Mouse (Mus musculus): Measurements from ENCODE around the gene Napb. TPM values are rescaled to one million over a fixed set of nuclear protein-coding genes. Genes with fewer than 3 reads are reported as not detected.

Napb gene
- polyA plus RNA-seq, 1 experiment from 2014 or later: 7.5 TPM

DNA sequence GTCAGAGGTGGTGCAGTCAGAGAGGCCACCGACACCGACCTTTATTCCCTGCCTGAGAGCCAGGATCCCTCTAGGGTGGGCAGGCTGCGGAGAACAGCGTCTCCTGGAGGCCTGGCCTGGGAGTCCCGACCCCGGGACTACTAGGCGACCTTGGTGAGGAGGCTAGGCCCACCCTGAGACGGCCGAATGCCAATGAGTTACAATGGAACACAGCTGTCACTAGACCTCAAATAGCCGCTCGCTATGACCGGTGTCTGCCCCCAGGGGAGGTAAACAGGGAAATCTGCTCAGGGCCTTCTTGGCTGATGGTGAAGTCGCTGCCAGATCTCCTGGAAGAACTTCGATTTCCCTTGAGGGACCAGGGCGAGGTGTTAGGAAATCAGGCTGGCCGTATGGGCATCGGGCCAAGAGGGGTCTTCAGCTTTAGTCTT lies 50.8 kb downstream of the Napb start:
- 11% methylated on average over 17 of the region's 17 CpGs for WGBS
- Histone ChIP-seq H3K9me3 (replicated peaks) (no peaks in the 10 kb centered on the region), H3K36me3 (peaks cover 43% of the 10 kb centered on the region), H3K27me3 (ENCODE audit: low read depth, poor library complexity, severe bottlenecking) (no peaks in the 10 kb centered on the region), H3K4me1 (peaks cover 56% of the 10 kb centered on the region), H3K4me3 (peak overlapping the region; percentile 67), H3K27ac (replicated peaks) (peak overlapping the region; percentile 90)
- DNase-seq (ENCODE audit: low spot score): peak; percentile 74

DNA sequence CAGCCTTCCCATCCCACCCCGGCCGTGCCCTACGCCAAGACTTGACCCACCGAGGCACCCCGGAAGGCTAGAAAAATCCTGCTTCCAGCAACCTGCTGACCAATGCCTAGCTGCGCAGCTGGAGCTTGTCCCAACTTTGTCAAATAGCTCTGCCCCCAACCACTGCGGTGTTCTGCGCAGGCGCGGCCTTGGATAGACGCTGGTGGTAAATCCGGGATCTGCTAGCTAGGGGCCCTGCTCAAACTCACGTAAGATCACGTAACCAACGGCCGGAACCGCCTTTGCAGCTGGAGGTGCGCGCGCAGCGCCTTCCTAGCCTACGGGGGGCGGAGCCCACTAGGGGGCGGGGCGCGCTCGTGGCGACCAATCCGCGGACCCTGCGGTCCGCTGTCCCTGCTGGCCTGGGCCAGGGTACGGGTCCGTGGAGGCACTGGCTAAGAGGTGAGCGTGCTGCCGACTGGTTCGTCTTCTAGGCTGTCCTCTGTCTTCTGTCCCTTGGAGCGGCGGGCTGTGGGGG lies 51.4 kb downstream of the Napb start, which contains the start of gene Gzf1:
Gene Gzf1 (plus strand): TSS at position 249 of the 517 bp plus-strand sequence.
- H3K4me3 ChIP-seq: peak within 1 kb of the TSS; percentile 67
- WGBS: 1% methylated on average over 39 of the region's 39 CpGs
- no peaks in the 10 kb centered on the region for H3K9me3 ChIP-seq (replicated peaks)
- H3K27ac ChIP-seq (replicated peaks): peak within 1 kb of the TSS; percentile 90
- DNase-seq (ENCODE audit: low spot score): peak; percentile 99
- H3K27me3 ChIP-seq (ENCODE audit: low read depth, poor library complexity, severe bottlenecking): no peaks in the 10 kb centered on the region
- H3K36me3 ChIP-seq: peaks cover 43% of the 10 kb centered on the region
- H3K4me1 ChIP-seq: peaks cover 62% of the 10 kb centered on the region

DNA sequence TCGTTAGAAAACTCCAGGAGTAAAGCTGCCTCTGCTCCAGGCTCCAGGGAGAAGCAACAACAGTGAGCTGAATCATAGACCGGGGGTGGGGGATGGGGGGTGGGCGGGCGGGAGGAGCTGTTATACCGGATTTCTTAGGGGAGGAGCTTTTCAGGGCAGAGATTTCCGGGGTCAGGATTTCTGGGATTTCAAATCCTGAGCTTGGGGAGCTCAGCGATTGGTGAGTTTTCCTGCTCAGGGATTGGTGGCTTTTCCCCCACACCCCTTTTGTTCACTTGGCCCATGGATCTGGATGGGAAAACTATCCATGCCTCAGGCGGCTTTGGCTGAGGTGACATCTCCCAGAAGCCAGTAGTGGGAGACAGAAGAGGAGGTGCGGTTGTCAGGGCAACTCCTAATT lies 52.9 kb downstream of the Napb start:
- H3K4me3 ChIP-seq: peak overlapping the region; percentile 67
- H3K27ac ChIP-seq (replicated peaks): peak overlapping the region; percentile 90
- peak; percentile 79 for DNase-seq (ENCODE audit: low spot score)
- H3K27me3 ChIP-seq (ENCODE audit: low read depth, poor library complexity, severe bottlenecking): no peaks in the 10 kb centered on the region
- no peaks in the 10 kb centered on the region for H3K9me3 ChIP-seq (replicated peaks)
- 2% methylated on average over 9 of the region's 9 CpGs for WGBS
- peaks cover 68% of the 10 kb centered on the region for H3K4me1 ChIP-seq
- peaks cover 43% of the 10 kb centered on the region for H3K36me3 ChIP-seq

DNA sequence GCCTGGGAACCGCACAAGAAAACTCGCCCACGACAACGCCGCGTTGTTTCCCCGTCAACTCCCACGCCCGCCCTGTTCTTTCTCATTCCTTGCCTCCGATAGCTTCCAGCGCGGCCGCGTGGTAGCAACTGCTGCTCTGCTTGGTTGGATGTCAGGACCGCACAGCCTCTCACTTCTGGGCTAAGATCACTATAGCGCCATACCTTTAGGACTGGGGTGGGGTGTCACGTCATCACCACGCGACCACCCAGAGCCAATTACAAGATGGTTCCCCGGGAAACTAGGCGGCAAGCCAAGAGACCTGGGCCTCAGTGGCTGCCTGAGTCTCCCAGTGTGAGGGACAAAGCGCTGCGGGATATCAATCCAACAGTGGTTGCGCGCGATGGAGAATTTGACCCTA lies 54.5 kb downstream of the Napb start:
- H3K4me3 ChIP-seq: peak overlapping the region; percentile 67
- H3K27me3 ChIP-seq (ENCODE audit: low read depth, poor library complexity, severe bottlenecking): no peaks in the 10 kb centered on the region
- peaks cover 32% of the 10 kb centered on the region for H3K36me3 ChIP-seq
- H3K9me3 ChIP-seq (replicated peaks): no peaks in the 10 kb centered on the region
- 4% methylated on average over 26 of the region's 26 CpGs for WGBS
- peaks cover 82% of the 10 kb centered on the region for H3K4me1 ChIP-seq
- H3K27ac ChIP-seq (replicated peaks): peak overlapping the region; percentile 90
- peak; percentile 89 for DNase-seq (ENCODE audit: low spot score)

DNA sequence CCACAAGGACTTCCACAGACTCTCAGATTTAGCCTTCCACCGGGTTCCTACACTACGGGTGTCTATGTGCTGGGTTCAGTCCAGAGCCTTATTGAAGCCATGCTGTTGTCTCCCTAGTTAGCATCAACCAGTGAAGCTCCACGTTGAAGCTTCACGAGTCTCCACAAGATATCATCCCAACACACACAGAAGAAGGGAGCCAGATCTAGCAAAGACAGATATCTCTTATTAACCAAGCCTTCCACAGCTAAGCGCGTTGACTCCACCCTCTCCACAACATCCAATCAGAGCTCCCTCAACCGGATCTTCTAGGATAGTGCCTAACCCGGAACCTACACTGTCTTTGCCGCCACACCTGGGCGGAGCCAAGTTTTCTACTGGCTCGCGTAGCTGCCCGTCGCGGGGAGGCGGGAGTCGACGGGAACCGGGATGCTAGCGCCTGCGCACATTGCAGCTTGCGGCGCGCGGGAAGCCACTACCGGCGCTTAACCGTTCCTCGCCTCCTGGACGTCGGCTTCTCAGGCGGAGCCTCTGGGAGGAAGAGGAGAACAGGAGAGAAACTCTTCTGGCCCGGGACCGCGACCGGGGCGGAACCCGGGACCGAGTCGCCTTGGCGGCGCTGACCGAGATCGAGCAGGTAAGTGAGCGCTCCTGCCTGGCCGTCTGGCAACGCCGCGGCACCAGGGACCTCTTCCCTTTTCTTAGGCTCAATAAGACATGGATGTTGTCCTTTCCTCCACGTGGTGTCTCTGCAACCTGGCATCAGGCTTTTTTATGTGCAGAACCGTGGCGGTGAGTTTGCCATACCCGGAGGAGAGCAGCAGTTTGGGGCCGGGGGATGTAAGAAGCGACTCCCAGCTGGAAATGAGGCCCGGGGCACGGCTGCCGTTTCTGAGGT lies 59.8 kb downstream of the Napb start, which contains the start of gene Nxt1:
Gene Nxt1 (plus strand): TSS at position 403 of the 898 bp plus-strand sequence.
- Histone ChIP-seq H3K27ac (replicated peaks) (peak within 1 kb of the TSS; percentile 91), H3K4me1 (peaks cover 58% of the 10 kb centered on the region), H3K27me3 (ENCODE audit: low read depth, poor library complexity, severe bottlenecking) (no peaks in the 10 kb centered on the region), H3K4me3 (peak within 1 kb of the TSS; percentile 84), H3K9me3 (replicated peaks) (no peaks in the 10 kb centered on the region), H3K36me3 (peaks cover 32% of the 10 kb centered on the region)
- DNase-seq (ENCODE audit: low spot score): peak; percentile 97
- under 1% methylated on average over 58 of the region's 58 CpGs for WGBS

DNA sequence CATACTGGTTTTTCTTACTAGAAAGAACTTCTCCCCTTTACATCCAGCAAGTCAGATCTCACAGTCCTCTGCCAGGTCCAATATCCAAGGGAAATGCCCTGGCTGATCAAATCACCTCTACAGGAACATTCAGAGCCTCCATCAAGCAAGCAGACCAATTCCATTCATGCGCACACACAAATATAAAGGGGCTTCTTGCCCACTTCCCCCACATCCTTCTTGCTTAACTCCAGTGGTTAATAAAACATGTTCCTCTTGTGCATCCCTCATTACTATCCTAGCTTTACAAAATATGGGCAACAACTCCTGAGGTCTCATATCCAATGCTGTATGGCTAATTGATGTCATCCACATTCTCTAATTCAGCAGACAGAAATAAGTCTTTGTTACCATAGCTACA lies 68.8 kb downstream of the Napb start:
- Histone ChIP-seq H3K4me1 (peaks cover 24% of the 10 kb centered on the region), H3K9me3 (replicated peaks) (no peaks in the 10 kb centered on the region), H3K4me3 (no peak overlapping the region), H3K27me3 (ENCODE audit: low read depth, poor library complexity, severe bottlenecking) (no peaks in the 10 kb centered on the region), H3K27ac (replicated peaks) (no peak overlapping the region), H3K36me3 (no peaks in the 10 kb centered on the region)
- WGBS: 98% methylated on average over 1 of the region's 1 CpGs
- no peak for DNase-seq (ENCODE audit: low spot score)

DNA sequence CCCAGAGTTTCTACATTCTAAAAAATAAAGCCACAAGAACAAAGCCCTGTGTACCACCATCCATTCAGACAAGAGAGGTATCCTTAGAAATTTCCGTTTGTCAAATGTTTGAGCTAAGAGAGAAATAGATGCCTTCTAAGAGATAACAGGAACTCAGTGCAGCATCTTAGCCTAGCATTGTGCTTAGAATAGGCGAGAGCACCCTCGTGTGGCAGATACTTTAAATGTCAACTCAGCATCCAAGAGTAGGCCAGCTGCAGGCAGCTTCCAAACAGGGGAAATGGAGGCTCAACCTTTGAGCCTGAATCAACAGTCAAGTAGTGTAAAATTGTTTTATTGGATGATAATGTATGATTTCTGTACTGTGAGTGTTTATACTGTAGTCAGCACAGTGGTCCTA lies 77.3 kb downstream of the Napb start:
- Histone ChIP-seq H3K27me3 (ENCODE audit: low read depth, poor library complexity, severe bottlenecking) (no peaks in the 10 kb centered on the region), H3K4me3 (no peak overlapping the region), H3K27ac (replicated peaks) (no peak overlapping the region), H3K36me3 (no peaks in the 10 kb centered on the region), H3K4me1 (peaks cover 16% of the 10 kb centered on the region), H3K9me3 (replicated peaks) (no peaks in the 10 kb centered on the region)
- DNase-seq (ENCODE audit: low spot score): peak; percentile 34
- 3% methylated on average over 3 of the region's 3 CpGs for WGBS

DNA sequence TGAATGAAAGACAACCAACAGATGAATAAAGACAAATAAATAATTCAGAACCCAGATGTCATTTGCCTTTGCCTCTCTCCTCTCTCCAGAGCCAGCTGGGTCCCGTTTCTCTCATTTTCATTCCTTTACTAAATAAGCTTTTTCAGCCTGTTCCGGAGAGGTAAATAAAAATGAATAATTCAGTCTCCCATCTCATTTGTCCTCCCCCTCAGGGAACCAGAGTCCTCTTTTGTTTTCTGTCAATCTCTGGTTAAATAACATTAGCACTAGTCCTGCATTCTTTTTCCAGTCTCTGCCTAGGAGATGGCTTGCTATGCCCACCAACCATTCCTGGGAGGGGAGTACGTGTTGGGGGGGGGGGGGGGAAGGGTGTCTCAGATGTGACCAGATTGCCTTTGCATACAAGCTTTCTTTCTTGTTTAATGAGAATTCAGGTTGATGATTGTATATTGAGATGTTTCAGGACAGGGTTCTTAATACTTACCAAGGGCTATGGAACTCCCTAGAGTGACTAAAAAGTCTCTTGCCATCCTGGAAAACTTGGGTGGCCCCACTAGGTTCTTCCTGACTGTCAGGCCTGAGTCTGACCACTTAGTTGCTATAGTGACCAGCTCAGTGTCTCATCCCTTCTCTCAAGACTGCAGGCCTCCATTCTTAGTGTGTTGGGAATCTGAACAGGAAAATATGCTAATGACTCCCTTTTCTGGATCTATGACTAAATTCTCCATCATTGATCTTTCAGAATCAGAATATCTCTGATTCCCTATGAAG lies 81.5 kb downstream of the Napb start:
- peak; percentile 20 for DNase-seq (ENCODE audit: low spot score)
- Histone ChIP-seq H3K4me1 (peaks cover 17% of the 10 kb centered on the region), H3K27ac (replicated peaks) (peak overlapping the region; percentile 57), H3K4me3 (no peak overlapping the region), H3K9me3 (replicated peaks) (no peaks in the 10 kb centered on the region), H3K36me3 (no peaks in the 10 kb centered on the region), H3K27me3 (ENCODE audit: low read depth, poor library complexity, severe bottlenecking) (no peaks in the 10 kb centered on the region)
- whole genome bisulfite sequencing: 16% methylated on average over 3 of the region's 3 CpGs

DNA sequence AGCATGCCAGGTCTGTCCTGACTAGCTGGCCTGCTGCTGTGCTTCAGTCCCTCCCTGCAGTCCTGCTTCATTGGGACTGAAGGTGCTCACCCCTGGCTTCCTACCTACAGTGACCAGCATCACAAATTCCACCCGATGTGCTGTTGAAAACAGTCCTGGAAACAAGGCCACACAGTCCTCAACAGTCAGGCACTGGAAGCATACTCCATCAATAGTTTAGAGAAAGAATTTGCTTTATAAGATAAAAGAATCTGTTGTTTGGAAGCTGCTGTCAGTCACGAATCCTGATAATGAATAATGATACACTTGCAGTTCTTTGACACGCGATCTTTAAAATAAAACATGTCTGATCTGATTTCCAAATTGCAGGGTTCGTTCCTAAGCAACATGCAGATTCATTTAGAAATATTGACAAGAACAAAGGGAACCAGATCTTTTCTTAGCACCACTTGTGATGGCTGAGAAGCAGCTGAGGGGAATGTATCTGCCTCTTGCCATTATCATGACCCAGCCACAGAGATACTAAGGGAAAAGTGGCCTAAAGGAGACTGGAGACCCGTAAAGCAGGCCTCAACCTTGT lies 87.8 kb downstream of the Napb start:
- Histone ChIP-seq H3K27me3 (ENCODE audit: low read depth, poor library complexity, severe bottlenecking) (no peaks in the 10 kb centered on the region), H3K4me3 (no peak overlapping the region), H3K36me3 (no peaks in the 10 kb centered on the region), H3K4me1 (no peaks in the 10 kb centered on the region), H3K27ac (replicated peaks) (no peak overlapping the region), H3K9me3 (replicated peaks) (no peaks in the 10 kb centered on the region)
- no peak for DNase-seq (ENCODE audit: low spot score)
- WGBS: 87% methylated on average over 6 of the region's 6 CpGs

Other genes with a start within 250 kb of the Napb start
- 131 and 152 TPM in 2 replicates for gene Nxt1, start 59.9 kb downstream of the Napb start, polyA plus RNA-seq (2016; fragmentation: Nextera tagmentation; extraction: Ambion mirVana)
- 27.2 and 30.1 TPM in 2 replicates for gene Gzf1, start 51.4 kb downstream of the Napb start, polyA plus RNA-seq (2016; fragmentation: Nextera tagmentation; extraction: Ambion mirVana)
- not detected in 2 replicates for gene Cstl1, start 17.9 kb upstream of the Napb start, polyA plus RNA-seq (2016; fragmentation: Nextera tagmentation; extraction: Ambion mirVana)
- not detected in 2 replicates for gene Cst11, start 39.0 kb upstream of the Napb start, polyA plus RNA-seq (2016; fragmentation: Nextera tagmentation; extraction: Ambion mirVana)
- gene 8030411F24Rik, start 49.5 kb upstream of the Napb start, polyA plus RNA-seq (2016; fragmentation: Nextera tagmentation; extraction: Ambion mirVana): not detected in 2 replicates
- not detected in 2 replicates for gene Cst12, start 56.9 kb upstream of the Napb start, polyA plus RNA-seq (2016; fragmentation: Nextera tagmentation; extraction: Ambion mirVana)
- gene Cst8, start 66.3 kb upstream of the Napb start, polyA plus RNA-seq (2016; fragmentation: Nextera tagmentation; extraction: Ambion mirVana): not detected in 2 replicates
- gene Cst13, start 87.6 kb upstream of the Napb start, polyA plus RNA-seq (2016; fragmentation: Nextera tagmentation; extraction: Ambion mirVana): not detected in 2 replicates
- gene Cst9, start 102.7 kb upstream of the Napb start, polyA plus RNA-seq (2016; fragmentation: Nextera tagmentation; extraction: Ambion mirVana): not detected in 2 replicates
- gene 9230104L09Rik, start 132.6 kb upstream of the Napb start, polyA plus RNA-seq (2016; fragmentation: Nextera tagmentation; extraction: Ambion mirVana): not detected in 2 replicates
- 291 and 331 TPM in 2 replicates for gene Cst3, start 143.2 kb upstream of the Napb start, polyA plus RNA-seq (2016; fragmentation: Nextera tagmentation; extraction: Ambion mirVana)